Mouse (Mus musculus) midbrain, embryonic 15.5 days (tissue): Measurements from ENCODE around the gene Rbfox3. TPM values are rescaled to one million over a fixed set of nuclear protein-coding genes. Genes with fewer than 3 reads are reported as not detected.

Experiments used
- ATAC-seq: fragments of 200-750 bp; cut with Nextera tagmentation; replicated peaks from 2 replicates; pipeline ENCODE4 v1.8.0; 2017; ENCODE audit warnings: moderate TSS enrichment
- H3K27ac ChIP-seq: fragments of 300-500 bp; sonication (generic); 2 replicates; pipeline ENCODE4 v1.5.1; 2015; ENCODE audit warnings: mild to moderate bottlenecking, inconsistent platforms
- H3K27me3 ChIP-seq: fragments of 300-500 bp; sonication (generic); replicated peaks from 2 replicates; pipeline ENCODE4 v1.6.1; 2015; ENCODE audit warnings: inconsistent platforms
- H3K36me3 ChIP-seq: fragments of 300-500 bp; sonication (generic); replicated peaks from 2 replicates; pipeline ENCODE4 v1.6.1; 2015; ENCODE audit warnings: inconsistent platforms
- H3K4me1 ChIP-seq: fragments of 300-500 bp; sonication (generic); 2 replicates; pipeline ENCODE4 v1.6.1; 2015; ENCODE audit warnings: inconsistent platforms
- H3K4me2 ChIP-seq: fragments of 300-500 bp; sonication (generic); 2 replicates; pipeline ENCODE4 v1.6.1; 2015; ENCODE audit warnings: inconsistent platforms, mild to moderate bottlenecking, moderate library complexity
- H3K4me3 ChIP-seq: fragments of 300-500 bp; sonication (generic); 2 replicates; pipeline ENCODE4 v1.5.1; 2015; ENCODE audit warnings: mild to moderate bottlenecking, inconsistent platforms
- H3K9ac ChIP-seq: fragments of 300-500 bp; sonication (generic); 2 replicates; pipeline ENCODE4 v1.6.1; 2015; ENCODE audit warnings: mild to moderate bottlenecking, inconsistent platforms
- H3K9me3 ChIP-seq: fragments of 300-500 bp; sonication (generic); 2 replicates; pipeline ENCODE4 v1.6.1; 2016; ENCODE audit warnings: inconsistent platforms
- WGBS: fragments of 180-500 bp; shearing (Covaris S2); methylation state at CpG from one replicate; pipeline ENCODE4 v1.1.7; 2015; ENCODE audit warnings: mixed read lengths; 5-methylcytosine and 5-hydroxymethylcytosine counted together
- polyA plus RNA-seq: library from polyadenylated mRNA; unstranded; fragments of >200 nt; fragmentation: Nextera tagmentation; extraction: Ambion mirVana; gene quantifications from 2 replicates; pipeline ENCODE4 v1.2.1, GENCODE M21; 2015

Gene Rbfox3
- polyA plus RNA-seq, 1 experiment from 2014 or later, result 54.2 TPM

- no peak overlapping the region for H3K4me3 ChIP-seq
- peak overlapping the region; percentile 43 for H3K27ac ChIP-seq
- H3K9me3 ChIP-seq, result no peaks in the 10 kb centered on the region
- ATAC-seq, result 0 out of 2 replicates have a peak, but pooled peaks have one; percentile 19
- H3K4me1 ChIP-seq, result peaks cover 36% of the 10 kb centered on the region
- no peaks in the 10 kb centered on the region for H3K36me3 ChIP-seq
- H3K4me2 ChIP-seq, result no peak overlapping the region
- no peak overlapping the region for H3K9ac ChIP-seq
- WGBS, result 64% methylated on average over 8 of the region's 8 CpGs
- H3K27me3 ChIP-seq, result no peaks in the 10 kb centered on the region
Measured at GRCm38 (mm10) chr11:118488191-118488906, 423.0 kb downstream of the Rbfox3 start.

GRCm38 (mm10) chr11:118486881-118487772 is 424.3 kb downstream of the Rbfox3 start:
- Histone ChIP-seq H3K9ac (no peak overlapping the region), H3K9me3 (no peaks in the 10 kb centered on the region), H3K4me3 (no peak overlapping the region), H3K36me3 (no peaks in the 10 kb centered on the region), H3K27me3 (no peaks in the 10 kb centered on the region), H3K4me2 (no peak overlapping the region), H3K4me1 (peaks cover 25% of the 10 kb centered on the region), H3K27ac (no peak overlapping the region)
- no peak for ATAC-seq
- WGBS, result 86% methylated on average over 29 of the region's 29 CpGs

GRCm38 (mm10) chr11:118486281-118486680 is 425.1 kb downstream of the Rbfox3 start:
- peaks cover 23% of the 10 kb centered on the region for H3K4me1 ChIP-seq
- H3K4me3 ChIP-seq, result no peak overlapping the region
- WGBS, result 80% methylated on average over 6 of the region's 6 CpGs
- no peak overlapping the region for H3K9ac ChIP-seq
- H3K36me3 ChIP-seq, result no peaks in the 10 kb centered on the region
- no peak overlapping the region for H3K27ac ChIP-seq
- H3K9me3 ChIP-seq, result no peaks in the 10 kb centered on the region
- no peaks in the 10 kb centered on the region for H3K27me3 ChIP-seq
- ATAC-seq, result no peak
- H3K4me2 ChIP-seq, result no peak overlapping the region

GRCm38 (mm10) chr11:118485780-118486179 is 425.6 kb downstream of the Rbfox3 start:
- Histone ChIP-seq H3K4me2 (no peak overlapping the region), H3K4me3 (no peak overlapping the region), H3K27ac (no peak overlapping the region), H3K36me3 (no peaks in the 10 kb centered on the region), H3K27me3 (no peaks in the 10 kb centered on the region), H3K4me1 (peaks cover 23% of the 10 kb centered on the region), H3K9ac (no peak overlapping the region), H3K9me3 (no peaks in the 10 kb centered on the region)
- no peak for ATAC-seq
- 93% methylated on average over 3 of the region's 3 CpGs for WGBS

- Histone ChIP-seq H3K36me3 (no peaks in the 10 kb centered on the region), H3K4me1 (peaks cover 21% of the 10 kb centered on the region), H3K4me2 (no peak overlapping the region), H3K4me3 (no peak overlapping the region), H3K9ac (no peak overlapping the region), H3K27ac (no peak overlapping the region), H3K9me3 (no peaks in the 10 kb centered on the region), H3K27me3 (no peaks in the 10 kb centered on the region)
- WGBS, result 79% methylated on average over 11 of the region's 11 CpGs
- no peak for ATAC-seq
Measured at GRCm38 (mm10) chr11:118485338-118485737, 426.1 kb downstream of the Rbfox3 start.

GRCm38 (mm10) chr11:118484169-118484568 is 427.2 kb downstream of the Rbfox3 start:
- H3K9me3 ChIP-seq, result no peaks in the 10 kb centered on the region
- H3K4me1 ChIP-seq, result peaks cover 10% of the 10 kb centered on the region
- no peaks in the 10 kb centered on the region for H3K27me3 ChIP-seq
- WGBS, result 78% methylated on average over 8 of the region's 8 CpGs
- no peak for ATAC-seq
- no peak overlapping the region for H3K9ac ChIP-seq
- no peak overlapping the region for H3K27ac ChIP-seq
- H3K4me2 ChIP-seq, result no peak overlapping the region
- no peaks in the 10 kb centered on the region for H3K36me3 ChIP-seq
- H3K4me3 ChIP-seq, result no peak overlapping the region

- Histone ChIP-seq H3K4me3 (no peak overlapping the region), H3K9ac (no peak overlapping the region), H3K4me2 (no peak overlapping the region), H3K36me3 (no peaks in the 10 kb centered on the region), H3K9me3 (no peaks in the 10 kb centered on the region), H3K27ac (no peak overlapping the region), H3K4me1 (peaks cover 10% of the 10 kb centered on the region), H3K27me3 (no peaks in the 10 kb centered on the region)
- no peak for ATAC-seq
- 83% methylated on average over 14 of the region's 14 CpGs for WGBS
Measured at GRCm38 (mm10) chr11:118481751-118482150, 429.6 kb downstream of the Rbfox3 start.

- 95% methylated on average over 11 of the region's 11 CpGs for WGBS
- H3K9ac ChIP-seq, result no peak overlapping the region
- H3K36me3 ChIP-seq, result no peaks in the 10 kb centered on the region
- no peak overlapping the region for H3K4me2 ChIP-seq
- ATAC-seq, result no peak
- H3K27ac ChIP-seq, result no peak overlapping the region
- H3K27me3 ChIP-seq, result no peaks in the 10 kb centered on the region
- H3K4me1 ChIP-seq, result peaks cover 13% of the 10 kb centered on the region
- H3K4me3 ChIP-seq, result no peak overlapping the region
- no peaks in the 10 kb centered on the region for H3K9me3 ChIP-seq
Measured at GRCm38 (mm10) chr11:118481231-118481630, 430.2 kb downstream of the Rbfox3 start.

GRCm38 (mm10) chr11:118479776-118480175 is 431.6 kb downstream of the Rbfox3 start:
- Histone ChIP-seq H3K27ac (no peak overlapping the region), H3K9ac (no peak overlapping the region), H3K9me3 (no peaks in the 10 kb centered on the region), H3K27me3 (no peaks in the 10 kb centered on the region), H3K4me3 (no peak overlapping the region), H3K4me2 (no peak overlapping the region), H3K36me3 (no peaks in the 10 kb centered on the region), H3K4me1 (peaks cover 13% of the 10 kb centered on the region)
- no peak for ATAC-seq
- WGBS, result 87% methylated on average over 12 of the region's 12 CpGs

- under 1% methylated on average over 57 of the region's 57 CpGs for WGBS
- Histone ChIP-seq H3K36me3 (no peaks in the 10 kb centered on the region), H3K9me3 (no peaks in the 10 kb centered on the region), H3K27ac (peak within 1 kb of the TSS; percentile 57; the same call in 1 of the 2 replicates), H3K4me1 (peaks cover 13% of the 10 kb centered on the region), H3K4me3 (peak within 1 kb of the TSS; percentile 76), H3K27me3 (no peaks in the 10 kb centered on the region), H3K9ac (peak within 1 kb of the TSS; percentile 70), H3K4me2 (peak within 1 kb of the TSS; percentile 76)
- ATAC-seq, result peak; percentile 99
Measured at GRCm38 (mm10) chr11:118476396-118477373, 434.7 kb downstream of the Rbfox3 start, which contains the start of gene Engase. Engase (plus strand) TSS chr11:118476829.

GRCm38 (mm10) chr11:118475496-118476083 is 435.8 kb downstream of the Rbfox3 start:
- Histone ChIP-seq H3K27me3 (no peaks in the 10 kb centered on the region), H3K4me2 (no peak overlapping the region), H3K36me3 (no peaks in the 10 kb centered on the region), H3K9ac (no peak overlapping the region), H3K4me1 (peaks cover 13% of the 10 kb centered on the region), H3K4me3 (no peak overlapping the region), H3K9me3 (no peaks in the 10 kb centered on the region), H3K27ac (no peak overlapping the region)
- ATAC-seq, result no peak
- WGBS, result 92% methylated on average over 7 of the region's 7 CpGs
